Mouse (Mus musculus): Measurements from ENCODE around the gene Galntl6. TPM values are rescaled to one million over a fixed set of nuclear protein-coding genes. Genes with fewer than 3 reads are reported as not detected.

Gene Galntl6
- polyA plus RNA-seq, 1 experiment from 2014 or later: 0.91 TPM

DNA sequence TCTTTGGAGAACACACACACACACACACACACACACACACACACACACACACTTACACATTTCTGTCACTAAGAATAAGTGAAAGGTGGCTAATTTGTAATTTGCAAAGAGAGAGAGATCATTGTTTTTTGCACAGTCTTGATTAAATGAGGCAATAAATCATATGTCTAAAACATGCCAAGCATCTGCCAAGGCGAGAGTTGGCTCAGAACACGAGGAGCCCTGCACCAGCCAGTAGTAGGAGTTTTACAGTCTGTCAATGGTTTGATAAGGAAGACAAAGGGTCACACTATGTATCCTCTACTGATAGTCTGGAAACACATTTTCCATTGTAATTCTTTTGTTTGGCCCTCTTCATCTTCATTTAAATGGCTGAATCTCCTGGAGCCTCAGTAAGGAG lies 938.3 kb downstream of the Galntl6 start:
- Histone ChIP-seq H3K27ac (no peak overlapping the region), H3K9ac (ENCODE audit: low read depth, low read length) (no peak overlapping the region), H3K4me3 (replicated peaks; ENCODE audit: low read depth, low read length) (no peak overlapping the region), H3K36me3 (ENCODE audit: insufficient read depth, low read length) (no peaks in the 10 kb centered on the region), H3K27me3 (ENCODE audit: insufficient read depth, low read length) (no peaks in the 10 kb centered on the region), H3K4me1 (replicated peaks; ENCODE audit: insufficient read depth, low read length) (no peaks in the 10 kb centered on the region), H3K4me2 (ENCODE audit: low read length) (no peak overlapping the region), H3K9me3 (replicated peaks; ENCODE audit: low read length) (no peaks in the 10 kb centered on the region)
- no peak for DNase-seq (ENCODE audit: low spot score)
- no peak for ATAC-seq (replicated peaks; ENCODE audit: low FRiP score, low read depth)
- no peak for TF ChIP-seq CTCF (IDR thresholded peaks at IDR 0.05; ENCODE audit: low read depth)
- 24% methylated on average over 2 of the region's 2 CpGs for WGBS

DNA sequence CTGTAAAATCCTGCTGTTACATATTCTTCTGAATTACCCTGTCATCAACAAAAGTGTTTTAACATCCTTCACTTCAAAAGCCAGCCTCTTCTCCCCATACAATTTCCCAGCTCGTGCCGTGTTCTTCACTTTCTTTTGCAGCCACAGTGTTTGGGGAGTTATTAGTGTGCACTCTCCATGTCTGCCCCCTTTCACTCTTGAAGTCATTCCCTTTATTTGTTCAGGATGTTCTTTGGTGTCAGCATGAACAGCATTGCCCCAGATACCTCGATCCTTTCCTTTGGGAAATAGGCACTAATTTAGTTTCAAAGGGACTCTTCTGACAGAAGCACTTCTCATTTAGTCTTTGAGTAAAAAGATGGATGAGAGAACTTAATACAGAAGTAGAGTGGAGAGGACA lies 939.6 kb downstream of the Galntl6 start:
- DNase-seq (ENCODE audit: low spot score): no peak
- H3K4me3 ChIP-seq (replicated peaks; ENCODE audit: low read depth, low read length): no peak overlapping the region

GRCm38 (mm10) chr8:57966676-57967075 lies 945.8 kb downstream of the Galntl6 start:
- Histone ChIP-seq H3K4me1 (replicated peaks; ENCODE audit: insufficient read depth, low read length) (no peaks in the 10 kb centered on the region; the same call in 1 of the 2 replicates), H3K36me3 (ENCODE audit: insufficient read depth, low read length) (no peaks in the 10 kb centered on the region), H3K27me3 (ENCODE audit: insufficient read depth, low read length) (no peaks in the 10 kb centered on the region), H3K4me2 (ENCODE audit: low read length) (no peak overlapping the region), H3K9me3 (replicated peaks; ENCODE audit: low read length) (no peaks in the 10 kb centered on the region), H3K27ac (no peak overlapping the region), H3K9ac (ENCODE audit: low read depth, low read length) (no peak overlapping the region), H3K4me3 (replicated peaks; ENCODE audit: low read depth, low read length) (no peak overlapping the region)
- DNase-seq (ENCODE audit: low spot score) (no peak), ATAC-seq (replicated peaks; ENCODE audit: low FRiP score, low read depth) (no peak)
- TF ChIP-seq CTCF (IDR thresholded peaks at IDR 0.05; ENCODE audit: low read depth): peak; percentile 63
- 26% methylated on average over 6 of the region's 6 CpGs for WGBS

More for the DNA sequence above, 939.6 kb downstream of the Galntl6 start:
- no peak overlapping the region for H3K9ac ChIP-seq (ENCODE audit: low read depth, low read length)
- WGBS: 63% methylated on average over 3 of the region's 3 CpGs
- no peaks in the 10 kb centered on the region for H3K27me3 ChIP-seq (ENCODE audit: insufficient read depth, low read length)
- H3K27ac ChIP-seq: no peak overlapping the region
- H3K9me3 ChIP-seq (replicated peaks; ENCODE audit: low read length): no peaks in the 10 kb centered on the region
- no peak for ATAC-seq (replicated peaks; ENCODE audit: low FRiP score, low read depth)
- no peaks in the 10 kb centered on the region for H3K4me1 ChIP-seq (replicated peaks; ENCODE audit: insufficient read depth, low read length)
- no peak for TF ChIP-seq CTCF (IDR thresholded peaks at IDR 0.05; ENCODE audit: low read depth)
- no peaks in the 10 kb centered on the region for H3K36me3 ChIP-seq (ENCODE audit: insufficient read depth, low read length)
- no peak overlapping the region for H3K4me2 ChIP-seq (ENCODE audit: low read length)

DNA sequence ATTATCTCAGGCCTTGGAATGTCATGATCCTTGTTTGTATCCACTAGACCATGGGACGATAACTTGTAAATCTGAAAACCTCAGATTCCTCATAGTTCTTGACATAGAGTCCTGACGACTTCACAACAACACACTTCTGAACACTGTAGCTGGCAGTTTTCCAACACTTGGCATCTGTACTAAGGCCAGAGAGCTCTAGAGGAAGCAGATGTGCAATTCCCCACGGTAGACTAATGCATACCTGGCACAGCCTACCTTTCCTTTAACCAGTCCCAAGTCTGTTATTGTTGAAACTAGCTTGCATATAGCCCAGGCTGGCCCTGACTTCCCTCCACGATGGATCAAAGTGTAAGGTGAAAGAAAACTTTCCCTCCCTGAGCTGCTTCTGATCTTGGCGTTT lies 946.9 kb downstream of the Galntl6 start:
- Histone ChIP-seq H3K36me3 (ENCODE audit: insufficient read depth, low read length) (no peaks in the 10 kb centered on the region), H3K4me3 (replicated peaks; ENCODE audit: low read depth, low read length) (no peak overlapping the region), H3K9me3 (replicated peaks; ENCODE audit: low read length) (no peaks in the 10 kb centered on the region), H3K27ac (no peak overlapping the region), H3K9ac (ENCODE audit: low read depth, low read length) (no peak overlapping the region), H3K4me1 (replicated peaks; ENCODE audit: insufficient read depth, low read length) (no peaks in the 10 kb centered on the region; the same call in 1 of the 2 replicates), H3K4me2 (ENCODE audit: low read length) (no peak overlapping the region), H3K27me3 (ENCODE audit: insufficient read depth, low read length) (no peaks in the 10 kb centered on the region)
- TF ChIP-seq CTCF (IDR thresholded peaks at IDR 0.05; ENCODE audit: low read depth): no peak
- 49% methylated on average over 5 of the region's 5 CpGs for WGBS
- ATAC-seq (replicated peaks; ENCODE audit: low FRiP score, low read depth): no peak
- DNase-seq (ENCODE audit: low spot score): no peak

GRCm38 (mm10) chr8:57962286-57963110 lies 949.9 kb downstream of the Galntl6 start:
- Histone ChIP-seq H3K4me1 (replicated peaks; ENCODE audit: insufficient read depth, low read length) (no peaks in the 10 kb centered on the region; the same call in 1 of the 2 replicates), H3K4me2 (ENCODE audit: low read length) (no peak overlapping the region), H3K4me3 (replicated peaks; ENCODE audit: low read depth, low read length) (no peak overlapping the region), H3K9ac (ENCODE audit: low read depth, low read length) (no peak overlapping the region), H3K27me3 (ENCODE audit: insufficient read depth, low read length) (no peaks in the 10 kb centered on the region), H3K9me3 (replicated peaks; ENCODE audit: low read length) (no peaks in the 10 kb centered on the region), H3K36me3 (ENCODE audit: insufficient read depth, low read length) (no peaks in the 10 kb centered on the region), H3K27ac (no peak overlapping the region)
- 17% methylated on average over 12 of the region's 12 CpGs for WGBS
- DNase-seq (ENCODE audit: low spot score) (peak; percentile 64), ATAC-seq (replicated peaks; ENCODE audit: low FRiP score, low read depth) (peak; percentile 76)
- no peak for TF ChIP-seq CTCF (IDR thresholded peaks at IDR 0.05; ENCODE audit: low read depth)

GRCm38 (mm10) chr8:57959136-57959535 lies 953.3 kb downstream of the Galntl6 start:
- H3K4me2 ChIP-seq (ENCODE audit: low read length): no peak overlapping the region
- no peaks in the 10 kb centered on the region for H3K9me3 ChIP-seq (replicated peaks; ENCODE audit: low read length)
- H3K9ac ChIP-seq (ENCODE audit: low read depth, low read length): no peak overlapping the region
- H3K4me1 ChIP-seq (replicated peaks; ENCODE audit: insufficient read depth, low read length): no peaks in the 10 kb centered on the region; the same call in 1 of the 2 replicates
- no peaks in the 10 kb centered on the region for H3K27me3 ChIP-seq (ENCODE audit: insufficient read depth, low read length)
- H3K27ac ChIP-seq: no peak overlapping the region
- H3K4me3 ChIP-seq (replicated peaks; ENCODE audit: low read depth, low read length): no peak overlapping the region
- 36% methylated on average over 3 of the region's 3 CpGs for WGBS
- no peaks in the 10 kb centered on the region for H3K36me3 ChIP-seq (ENCODE audit: insufficient read depth, low read length)
- DNase-seq (ENCODE audit: low spot score) (no peak), ATAC-seq (replicated peaks; ENCODE audit: low FRiP score, low read depth) (no peak)
- TF ChIP-seq CTCF (IDR thresholded peaks at IDR 0.05; ENCODE audit: low read depth): no peak

All from kidney, postnatal 0 days (tissue).